ENCODE assay signal across 29 mouse cellular contexts in the genomic region with DNA sequence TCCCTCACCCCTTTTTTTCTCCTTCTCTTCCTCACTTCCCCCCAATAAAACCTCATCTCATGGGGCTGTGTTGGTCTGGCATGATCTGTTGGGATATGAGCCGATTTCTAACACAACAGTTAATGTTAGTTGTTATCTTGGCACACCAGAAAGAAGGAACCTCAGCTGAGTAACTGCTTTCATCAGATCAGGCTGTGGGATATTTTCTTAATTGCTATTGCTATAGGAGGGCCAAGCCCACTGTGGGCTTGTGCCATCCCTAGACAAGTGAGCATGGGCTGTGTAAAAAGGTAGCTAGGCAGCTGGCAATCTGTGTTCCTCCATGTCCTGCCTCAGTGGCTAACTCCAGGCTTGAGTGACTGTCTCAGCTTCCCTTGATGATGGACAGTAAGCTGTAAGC.
A peak's percentile ranks its signal among the peaks of the same experiment; 100 is the strongest.
DNase-seq lines count a peak whose midpoint lies in the region; ATAC-seq and TF ChIP-seq lines count a peak whose summit lies in the region.
"Had no signal": no experiment of that assay in that cellular context is flagged by ENCODE, and none has a peak within 500 bp of the region (broad histone marks: within the 10 kb centered on the region; RNA-seq: fewer than 3 reads in every experiment).

No protein-coding gene starts in this region.

- H3K36me3 ChIP-seq in MEL (ENCODE audit: control insufficient read depth in 1 of 2, insufficient read depth in 2 of 2, low read length in 2 of 2), result peaks cover 0 to 2% of the 10 kb centered on the region in 2 experiments; a peak in 1 of 4 replicates
- H3K36me3 ChIP-seq in limb, embryonic 10.5 days, result no peaks in the 10 kb centered on the region
- H3K36me3 ChIP-seq: embryonic facial prominence, embryonic 13.5 days; embryonic facial prominence, embryonic 15.5 days; forebrain, embryonic 10.5 days; forebrain, embryonic 12.5 days; G1E had no signal

- H3K4me1 ChIP-seq in MEL (ENCODE audit: control insufficient read depth in 1 of 2, insufficient read depth in 2 of 2, low read length in 2 of 2), result peaks cover 0 to 10% of the 10 kb centered on the region in 2 experiments; a peak in 1 of 4 replicates
- peaks cover 27% of the 10 kb centered on the region for H3K4me1 ChIP-seq in limb, embryonic 10.5 days

- WGBS in limb, embryonic 10.5 days, result 90% methylated on average over 1 of the region's 1 CpGs

- no peak overlapping the region for H3K9ac ChIP-seq in MEL (ENCODE audit: control insufficient read depth, low read depth, low read length, poor library complexity, severe bottlenecking)
- H3K9ac ChIP-seq: embryonic facial prominence, embryonic 13.5 days; embryonic facial prominence, embryonic 15.5 days; forebrain, embryonic 12.5 days had no signal

- no peak overlapping the region for H3K4me3 ChIP-seq in MEL (ENCODE audit: control insufficient read depth in 1 of 2, insufficient read depth in 1 of 2, low read depth in 2 of 2, low read length in 2 of 2)
- H3K4me3 ChIP-seq in limb, embryonic 10.5 days, result no peak overlapping the region
- H3K4me3 ChIP-seq in layer of hippocampus, adult 2 months, result no peak overlapping the region
- H3K4me3 ChIP-seq: embryonic facial prominence, embryonic 13.5 days; embryonic facial prominence, embryonic 15.5 days; erythroblast, embryonic 14.5 days; forebrain, embryonic 10.5 days; forebrain, embryonic 12.5 days had no signal

- no peak overlapping the region; the same call in 1 of the 2 replicates for H3K27ac ChIP-seq in MEL (ENCODE audit: control insufficient read depth, low read depth, low read length)
- no peak overlapping the region for H3K27ac ChIP-seq in limb, embryonic 10.5 days
- no peak overlapping the region for H3K27ac ChIP-seq in layer of hippocampus, adult 2 months
- H3K27ac ChIP-seq: embryonic facial prominence, embryonic 13.5 days; embryonic facial prominence, embryonic 15.5 days; forebrain, embryonic 10.5 days; forebrain, embryonic 12.5 days had no signal

- peak; percentile 76 to 88 for TF ChIP-seq EP300 in MEL (IDR thresholded peaks at IDR 0.05; ENCODE audit: low read depth in 1 of 2, low read length in 2 of 2)

- no peaks in the 10 kb centered on the region for H3K27me3 ChIP-seq in MEL (ENCODE audit: control insufficient read depth in 1 of 2, insufficient read depth in 2 of 2, low read length in 2 of 2)
- H3K27me3 ChIP-seq in limb, embryonic 10.5 days (ENCODE audit: low read depth, poor library complexity, severe bottlenecking), result no peaks in the 10 kb centered on the region
- H3K27me3 ChIP-seq: CH12.LX; embryonic facial prominence, embryonic 13.5 days; embryonic facial prominence, embryonic 15.5 days; forebrain, embryonic 12.5 days had no signal

- H3K79me2 ChIP-seq in MEL (ENCODE audit: control insufficient read depth, insufficient read depth, low read length, poor library complexity), result no peaks in the 10 kb centered on the region

- H3K9me3 ChIP-seq in MEL (replicated peaks; ENCODE audit: insufficient read depth, low read length), result no peaks in the 10 kb centered on the region
- H3K9me3 ChIP-seq in limb, embryonic 10.5 days (replicated peaks), result no peaks in the 10 kb centered on the region
- H3K9me3 ChIP-seq: embryonic facial prominence, embryonic 13.5 days; embryonic facial prominence, embryonic 15.5 days; forebrain, embryonic 10.5 days; forebrain, embryonic 12.5 days; G1E had no signal

- DNase-seq in MEL (ENCODE audit: low read depth, low spot score), result peak; percentile 47
- no peak for DNase-seq in cerebellum, adult 11-12 months
- no peak for DNase-seq in lung, postnatal 10 days
- DNase-seq in limb, embryonic 10.5 days (ENCODE audit: low spot score), result no peak
- no peak for DNase-seq in layer of hippocampus, adult 2 months (ENCODE audit: low spot score in 2 of 2)
- DNase-seq: adrenal gland, adult 2 months; adrenal gland, postnatal 10 days; adrenal gland, postnatal 25 days; B cell, adult 2 months; cerebellum, adult 11 months; cerebellum, adult 2 months; cerebellum, adult 9-10 months; cerebellum, postnatal 10 days; cerebellum, postnatal 25 days; embryo, embryonic 11 days had no signal

- no peak for TF ChIP-seq RAD21 in MEL (IDR thresholded peaks at IDR 0.05; ENCODE audit: low read depth, low read length)

- no peak for TF ChIP-seq CTCF in MEL (IDR thresholded peaks at IDR 0.05 in 2 of 3, conservative IDR thresholded peaks at IDR 0.05 in 1 of 3; ENCODE audit: control insufficient read depth in 1 of 3, insufficient read depth in 1 of 3, low read depth in 2 of 3, low read length in 3 of 3, poor library complexity in 1 of 3, severe bottlenecking in 1 of 3)
- no peak for TF ChIP-seq CTCF in layer of hippocampus, adult 2 months (conservative IDR thresholded peaks at IDR 0.05)

- no peak for TF ChIP-seq POLR2A in MEL (IDR thresholded peaks at IDR 0.05; ENCODE audit: control insufficient read depth in 1 of 2, insufficient read depth in 1 of 2, low read depth in 1 of 2, low read length in 2 of 2, poor library complexity in 1 of 2)

- peak; percentile 25; the same call in 1 of the 2 replicates for ATAC-seq in common myeloid progenitor, adult 5-6 weeks (replicated peaks; ENCODE audit: low read depth, poor library complexity, severe bottlenecking)
- peak; percentile 76 for ATAC-seq in megakaryocyte progenitor cell, adult 5-6 weeks (replicated peaks; ENCODE audit: poor library complexity)
- ATAC-seq: activated CD4-positive, CD25-positive, alpha-beta regulatory T cell, adult 4 months; CD4-positive, CD25-positive, alpha-beta regulatory T cell, adult 4 months; forebrain, embryonic 14.5 days; forebrain, embryonic 16.5 days; Patski had no signal

TF ChIP-seq in MEL, 35 proteins besides CTCF, POLR2A, EP300 and RAD21:
- TF ChIP-seq CHD2 (IDR thresholded peaks at IDR 0.05; ENCODE audit: low read length) (no peak), ELF1 (IDR thresholded peaks at IDR 0.05; ENCODE audit: low read depth, low read length) (0 out of 2 replicates have a peak, but pooled peaks have one; percentile 19), MYB (IDR thresholded peaks at IDR 0.05; ENCODE audit: low read depth, low read length) (peak; percentile 35; the same call in 1 of the 2 replicates), MXI1 (IDR thresholded peaks at IDR 0.05; ENCODE audit: low read depth, low read length) (peak; percentile 35; the same call in 1 of the 2 replicates), ZC3H11A (IDR thresholded peaks at IDR 0.05; ENCODE audit: low read depth, low read length) (no peak), RCOR1 (IDR thresholded peaks at IDR 0.05; ENCODE audit: low read depth, low read length) (peak; percentile 80), GATA1 (IDR thresholded peaks at IDR 0.05; ENCODE audit: low read depth, low read length) (peak; percentile 39; the same call in 1 of the 2 replicates), NELFE (IDR thresholded peaks at IDR 0.05; ENCODE audit: low read depth, low read length) (no peak), SIN3A (IDR thresholded peaks at IDR 0.05; ENCODE audit: low read length) (peak; percentile 28; the same call in 1 of the 2 replicates), ETS1 (IDR thresholded peaks at IDR 0.05; ENCODE audit: low read depth, low read length) (peak; percentile 76), TCF12 (IDR thresholded peaks at IDR 0.05; ENCODE audit: low read depth, low read length) (peak; percentile 83), TAL1 (IDR thresholded peaks at IDR 0.05; ENCODE audit: low read length) (peak; percentile 33)
